Mouse (Mus musculus) stomach, embryonic 16.5 days (tissue): ENCODE results near the gene Sort1. TPM values are rescaled to one million over a fixed set of nuclear protein-coding genes. Genes with fewer than 3 reads are reported as not detected.

Experiments used
- polyA plus RNA-seq: library from polyadenylated mRNA; unstranded; fragments of >200 nt; fragmentation: Nextera tagmentation; extraction: Ambion mirVana; gene quantifications from 2 replicates; pipeline ENCODE4 v1.2.1, GENCODE M21; 2015

Gene Sort1
- polyA plus RNA-seq, 1 experiment from 2014 or later = 7.4 TPM

Other genes starting within 250 kb of the Sort1 start
- 26.5 and 29.6 TPM in 2 replicates for gene Gstm4, start 239.2 kb upstream of the Sort1 start, polyA plus RNA-seq
- 49.8 and 51.9 TPM in 2 replicates for gene Ampd2, start 197.4 kb upstream of the Sort1 start, polyA plus RNA-seq
- 1.3 TPM in 2 replicates for gene Gnat2, start 191.3 kb upstream of the Sort1 start, polyA plus RNA-seq
- gene Gnai3, start 137.9 kb upstream of the Sort1 start, polyA plus RNA-seq = 177 and 182 TPM in 2 replicates
- 0.15 and 0.20 TPM in 2 replicates for gene Gpr61, start 129.2 kb upstream of the Sort1 start, polyA plus RNA-seq
- gene Amigo1, start 97.7 kb upstream of the Sort1 start, polyA plus RNA-seq = 2.4 and 3.1 TPM in 2 replicates
- gene Cyb561d1, start 82.9 kb upstream of the Sort1 start, polyA plus RNA-seq = 4.3 and 4.4 TPM in 2 replicates
- gene Atxn7l2, start 73.1 kb upstream of the Sort1 start, polyA plus RNA-seq = 11.5 and 12.5 TPM in 2 replicates
- gene Sypl2, start 57.4 kb upstream of the Sort1 start, polyA plus RNA-seq = 0.15 and 3.4 TPM in 2 replicates
- 230 TPM in 2 replicates for gene Psma5, start 27.2 kb upstream of the Sort1 start, polyA plus RNA-seq
- not detected in 2 replicates for gene Mybphl, start 80.8 kb downstream of the Sort1 start, polyA plus RNA-seq
- gene Psrc1, start 99.8 kb downstream of the Sort1 start, polyA plus RNA-seq = 35.6 and 36.7 TPM in 2 replicates
- 14.4 and 17.4 TPM in 2 replicates for gene Celsr2, start 131.5 kb downstream of the Sort1 start, polyA plus RNA-seq
- 144 and 146 TPM in 2 replicates for gene Sars, start 161.1 kb downstream of the Sort1 start, polyA plus RNA-seq